Mouse (Mus musculus): ENCODE data around the gene Fbxo5.
A peak's percentile ranks its signal among the peaks of the same experiment; 100 is the strongest.

The Fbxo5 gene

DNA sequence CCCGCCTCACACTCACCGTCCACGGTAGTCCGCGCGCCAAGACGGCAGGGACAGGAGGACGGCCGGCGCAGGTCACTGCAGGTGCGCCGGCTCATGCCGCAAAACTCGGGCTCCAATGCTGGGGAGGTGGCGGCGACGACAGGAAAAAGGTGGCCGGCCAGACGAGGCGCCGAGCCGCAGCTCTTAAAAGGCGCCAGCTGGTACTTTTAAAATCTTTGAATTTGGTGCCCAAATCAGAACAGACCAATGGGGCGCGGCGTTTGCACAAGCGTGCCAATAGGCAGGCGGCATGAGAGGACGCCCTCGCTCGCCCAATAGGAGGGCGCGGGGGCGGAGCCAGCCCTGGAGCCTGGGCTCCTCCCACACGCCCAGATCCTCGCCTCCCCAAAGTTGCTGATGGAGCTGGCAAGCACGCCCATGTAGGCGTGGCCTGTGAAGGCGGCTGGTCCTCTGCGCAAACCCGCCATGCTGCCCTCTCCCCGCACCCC lies at the start of gene Fbxo5:
Fbxo5 (minus strand) TSS at position 358 of the 488 bp plus-strand sequence.
- DNase-seq (ENCODE audit: low spot score) = peak; percentile 97

DNA sequence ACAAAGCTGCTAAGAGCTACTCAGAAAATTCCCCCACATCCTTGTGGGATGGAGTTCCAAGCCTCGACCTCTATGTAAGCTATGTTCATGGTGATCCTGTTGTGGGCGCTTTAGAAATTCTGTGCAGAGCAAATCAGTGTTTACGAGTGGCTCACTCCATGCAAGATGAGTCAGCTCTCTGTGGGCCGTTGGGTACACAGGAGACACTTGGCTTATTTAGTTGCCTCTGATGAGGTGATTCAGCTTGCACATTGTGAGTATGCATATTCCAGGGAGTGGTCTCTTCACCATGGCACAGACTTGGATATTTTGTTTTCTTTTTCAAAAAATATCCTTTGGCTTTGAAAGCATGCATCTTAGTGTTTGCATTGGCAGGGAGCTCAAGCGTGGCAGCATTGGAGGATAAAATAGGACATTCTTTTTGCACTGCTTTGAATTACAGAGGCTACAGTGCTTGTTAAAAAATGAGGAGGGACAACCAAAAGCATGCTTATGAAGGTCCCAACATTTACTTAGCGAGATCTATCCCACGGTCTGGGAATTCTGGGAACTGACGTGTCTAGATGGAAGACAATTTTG lies 48.0 kb upstream of the Fbxo5 start:
- no peak for DNase-seq (ENCODE audit: low spot score)

DNA sequence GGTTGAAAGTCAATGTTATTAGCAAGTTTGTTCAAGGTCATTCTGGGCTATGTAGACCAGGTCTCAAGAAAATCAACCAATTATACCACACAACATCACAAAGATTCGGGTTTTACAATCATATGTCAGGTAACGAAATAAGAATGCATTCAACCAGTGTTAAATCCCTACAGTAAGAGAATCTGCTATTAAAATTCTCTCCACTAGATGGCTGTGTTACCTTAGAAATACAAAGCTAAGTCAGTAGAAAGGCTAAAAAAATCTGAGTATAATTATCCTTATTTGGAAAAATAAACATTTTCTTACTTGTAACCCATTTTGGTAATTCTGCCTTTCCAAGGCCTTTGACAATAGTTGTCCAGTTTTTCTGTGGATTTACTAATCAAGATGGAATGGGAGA lies 41.5 kb upstream of the Fbxo5 start:
- DNase-seq (ENCODE audit: low spot score) = no peak

DNA sequence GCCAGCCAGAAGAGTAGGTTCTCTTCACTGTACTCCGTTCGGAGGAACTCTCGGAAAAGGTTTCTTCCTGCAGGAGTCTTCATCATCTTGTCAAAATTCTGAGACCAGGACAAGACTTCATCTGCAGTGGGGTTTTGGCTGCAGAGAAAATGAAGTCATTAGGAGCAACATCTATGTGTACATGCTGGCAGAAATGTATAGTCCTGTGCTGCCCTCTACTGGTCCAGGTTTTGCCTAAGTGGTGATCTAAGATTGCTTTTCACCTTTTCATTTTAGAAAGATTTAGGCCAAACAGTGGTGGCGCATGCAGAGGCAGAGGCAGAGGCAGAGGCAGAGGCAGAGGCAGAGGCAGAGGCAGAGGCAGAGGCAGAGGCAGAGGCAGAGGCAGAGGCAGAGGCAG lies 36.0 kb upstream of the Fbxo5 start:
- peak; percentile 43 for DNase-seq (ENCODE audit: low spot score)

DNA sequence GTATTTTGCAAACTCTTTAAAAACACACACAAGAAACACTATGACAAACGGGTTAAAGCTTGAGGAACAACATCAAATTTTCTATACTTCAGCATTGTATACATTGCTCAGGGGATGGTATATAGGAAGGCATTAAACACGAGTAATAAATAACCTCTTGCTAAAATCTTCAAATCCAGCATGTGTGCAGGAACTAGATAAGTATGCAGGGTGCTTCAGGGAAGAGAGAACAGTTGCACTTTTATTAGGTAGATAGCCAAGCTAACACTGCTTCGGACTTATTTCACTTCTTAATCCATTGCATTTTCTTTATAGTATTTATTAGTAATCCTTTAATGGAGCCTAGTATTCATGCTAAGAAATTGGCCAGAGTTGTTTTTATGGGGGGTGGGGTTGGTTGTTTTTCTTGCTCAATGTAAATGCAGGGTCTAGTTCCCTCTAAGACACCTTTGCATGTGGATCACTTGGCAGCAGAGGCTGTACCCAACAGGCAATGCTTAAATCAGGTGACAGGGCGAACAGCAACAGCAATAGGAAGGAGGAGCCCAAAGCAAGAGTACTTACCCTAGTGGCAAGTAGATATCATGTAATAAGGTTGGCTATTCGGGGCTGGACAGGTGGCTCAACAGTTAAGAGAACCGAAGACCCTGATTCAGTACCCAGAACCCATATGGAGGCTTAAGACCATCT lies 21.1 kb upstream of the Fbxo5 start:
- DNase-seq (ENCODE audit: low spot score) = no peak

DNA sequence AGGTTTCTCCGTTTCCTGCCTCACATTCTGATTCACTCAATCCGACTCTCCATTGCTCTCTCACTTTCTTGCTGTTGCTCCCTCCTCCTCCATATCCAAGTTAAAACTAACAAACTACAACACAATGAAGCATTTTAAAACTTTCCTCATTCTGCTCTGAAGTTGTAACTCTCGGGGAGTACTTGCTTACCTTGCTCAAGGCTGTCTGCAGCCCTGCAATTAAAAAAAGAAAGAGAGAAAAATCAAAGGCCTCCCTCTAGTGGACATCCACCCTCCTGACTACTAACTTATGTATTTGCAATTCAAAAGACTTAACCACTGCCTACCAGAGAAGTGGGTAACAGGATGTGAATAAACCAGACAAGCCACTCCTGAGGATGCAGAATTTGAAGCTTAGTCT lies 19.4 kb upstream of the Fbxo5 start:
- DNase-seq (ENCODE audit: low spot score) = peak; percentile 37

DNA sequence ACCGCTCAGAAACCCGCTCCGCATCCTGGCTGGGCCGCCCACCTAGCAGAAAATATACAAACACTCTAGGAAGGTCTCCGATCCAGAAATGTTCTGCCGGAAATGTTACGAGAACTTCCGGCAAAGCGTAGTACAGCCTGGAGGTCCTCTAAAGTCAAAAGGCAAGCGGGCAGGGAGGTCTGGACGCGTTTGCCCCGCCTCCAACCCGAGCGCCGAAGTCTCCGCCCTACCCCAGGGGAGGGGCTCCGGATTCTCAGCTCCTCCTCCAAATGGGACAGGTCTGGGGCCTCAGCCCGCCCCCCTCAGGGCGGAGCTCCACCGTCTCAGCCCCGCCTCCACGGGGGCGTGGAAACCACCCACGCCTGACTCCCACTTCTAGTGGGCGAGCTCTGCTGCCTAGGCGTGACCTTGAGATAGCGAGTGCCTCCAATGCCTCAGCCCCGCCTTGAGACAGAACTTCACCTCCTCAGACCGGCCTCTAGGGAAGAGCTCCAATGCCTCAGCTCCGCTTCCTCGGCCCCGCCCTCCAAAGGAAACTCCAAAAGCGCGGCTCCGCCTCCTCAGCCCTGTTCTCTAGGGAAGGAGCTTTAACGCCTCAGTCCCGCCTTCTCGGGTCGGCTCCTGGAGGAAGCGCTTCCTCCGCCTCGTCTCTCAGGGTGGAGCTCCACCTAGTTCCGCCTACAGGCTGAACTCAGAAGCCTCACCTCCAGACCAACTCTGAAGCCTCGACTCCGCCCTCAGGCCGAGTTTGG lies 18.5 kb upstream of the Fbxo5 start, which contains the start of gene Mtrf1l:
Mtrf1l (minus strand) TSS at position 171 of the 752 bp plus-strand sequence.
- peak; percentile 100 for DNase-seq (ENCODE audit: low spot score)

DNA sequence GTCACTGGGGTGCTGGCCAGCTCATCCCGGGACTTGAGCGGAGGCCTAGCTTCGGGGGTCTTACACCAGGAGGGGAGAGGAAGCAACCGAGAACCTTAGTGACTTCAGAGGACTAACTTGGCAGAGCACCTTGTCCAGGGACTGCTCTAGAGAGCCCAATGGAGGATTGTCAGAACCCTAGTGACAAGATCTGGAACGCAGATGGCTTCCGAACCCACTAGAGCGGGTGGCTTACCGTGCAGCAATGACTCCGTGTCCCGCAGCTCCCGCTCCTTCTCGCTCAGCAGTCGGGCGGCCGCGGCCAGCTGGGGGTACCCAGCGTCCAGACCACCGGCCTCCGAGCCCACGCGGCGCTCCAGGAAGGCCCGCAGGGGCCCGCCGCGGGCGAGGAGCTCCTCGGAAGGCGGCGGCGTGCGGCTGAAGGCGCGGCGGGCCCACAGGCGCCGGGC lies 17.9 kb upstream of the Fbxo5 start:
- DNase-seq (ENCODE audit: low spot score) = no peak

DNA sequence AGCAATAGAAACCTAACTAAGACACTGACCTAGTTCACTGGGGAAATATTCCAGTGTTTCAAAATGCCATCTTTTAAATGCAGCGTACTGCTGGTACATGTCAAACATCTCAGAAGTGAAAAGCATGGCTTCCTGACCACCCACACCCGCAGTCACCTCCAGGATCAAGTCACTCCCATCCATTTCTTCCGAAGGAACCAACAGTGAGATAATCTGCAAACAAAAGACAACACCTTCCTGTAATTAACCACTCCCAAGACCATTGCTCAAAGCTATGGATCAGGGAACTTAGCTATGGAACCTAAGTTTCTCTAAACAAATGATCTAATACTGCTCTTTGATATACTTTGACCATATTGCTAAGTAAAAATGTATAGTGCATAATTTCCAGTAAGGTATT lies 13.4 kb upstream of the Fbxo5 start:
- no peak for DNase-seq (ENCODE audit: low spot score)

DNA sequence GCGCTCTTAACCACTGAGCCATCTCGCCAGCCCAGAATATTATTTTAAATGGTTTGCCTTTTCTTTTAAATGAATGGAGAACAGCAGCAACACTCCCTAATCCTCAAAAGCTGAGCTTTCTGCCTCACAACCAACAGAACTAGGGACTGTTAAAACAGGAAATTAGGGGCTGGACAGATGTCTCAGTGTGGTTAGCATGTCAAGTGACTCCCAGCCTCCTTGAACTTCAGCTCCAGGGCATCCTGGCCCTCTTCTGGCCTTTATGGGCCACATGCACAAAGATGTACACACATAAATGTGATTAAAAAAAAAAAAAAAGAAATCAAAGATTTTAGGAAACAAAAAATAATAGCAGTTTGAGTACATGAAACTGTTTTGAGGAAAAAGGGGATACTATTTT lies 10.6 kb upstream of the Fbxo5 start:
- DNase-seq (ENCODE audit: low spot score) = no peak

DNA sequence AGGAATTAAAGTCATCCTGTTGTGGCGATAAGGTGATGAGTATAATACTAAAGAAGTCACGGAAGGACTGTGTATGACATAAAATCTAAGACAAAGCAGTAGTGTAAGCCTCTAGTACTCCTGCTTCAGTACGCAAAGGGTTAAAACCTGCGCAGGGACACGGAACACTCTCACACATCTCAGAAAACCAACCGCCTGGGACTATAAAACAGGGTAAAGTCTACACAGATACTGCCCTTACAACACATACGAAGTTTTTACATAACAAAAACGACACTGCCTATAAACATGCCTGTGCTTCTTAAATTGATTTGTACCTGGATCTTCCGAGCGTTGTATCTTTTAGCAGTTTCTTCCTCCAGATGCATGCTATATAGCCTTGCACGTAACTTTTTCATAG lies 8.3 kb upstream of the Fbxo5 start:
- no peak for DNase-seq (ENCODE audit: low spot score)

DNA sequence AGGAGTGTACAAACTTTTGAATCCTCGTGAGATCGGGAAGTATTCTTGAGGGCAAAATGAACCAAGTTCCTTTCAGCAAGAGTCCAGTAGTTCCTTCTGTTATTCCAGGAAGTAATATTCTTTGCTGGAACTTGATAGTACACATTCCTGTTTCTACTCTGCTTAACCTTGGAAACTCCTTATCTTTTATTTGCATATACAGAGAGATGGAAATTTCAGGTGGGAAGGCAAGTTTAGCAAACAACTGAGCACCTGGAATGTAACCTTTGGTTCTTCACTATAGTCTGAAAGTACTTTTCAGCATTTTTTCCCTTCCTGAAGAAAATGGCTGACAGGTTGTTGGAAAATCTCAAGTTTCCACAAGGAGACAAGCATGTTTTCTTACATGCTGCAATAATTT lies 2.3 kb upstream of the Fbxo5 start:
- DNase-seq (ENCODE audit: low spot score) = no peak

DNA sequence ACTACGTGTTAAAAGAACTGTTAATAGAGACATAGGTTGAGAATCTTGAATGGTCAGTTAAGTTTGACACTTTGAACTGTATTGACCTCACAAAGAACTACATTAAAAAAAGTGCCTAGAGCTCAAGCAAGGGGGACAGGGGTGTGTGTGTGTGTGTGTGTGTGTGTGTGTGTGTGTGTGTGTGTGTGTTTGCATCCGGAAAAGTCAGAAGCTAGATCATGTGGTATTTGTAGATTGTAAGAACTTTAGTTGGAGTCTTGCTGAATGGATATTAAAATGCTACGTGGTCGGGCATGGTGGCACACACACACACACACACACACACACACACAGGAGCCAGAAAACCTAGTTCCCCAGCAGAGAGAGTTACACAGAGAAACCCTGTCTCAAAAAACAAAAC lies 1.6 kb upstream of the Fbxo5 start:
- DNase-seq (ENCODE audit: low spot score) = no peak

DNA sequence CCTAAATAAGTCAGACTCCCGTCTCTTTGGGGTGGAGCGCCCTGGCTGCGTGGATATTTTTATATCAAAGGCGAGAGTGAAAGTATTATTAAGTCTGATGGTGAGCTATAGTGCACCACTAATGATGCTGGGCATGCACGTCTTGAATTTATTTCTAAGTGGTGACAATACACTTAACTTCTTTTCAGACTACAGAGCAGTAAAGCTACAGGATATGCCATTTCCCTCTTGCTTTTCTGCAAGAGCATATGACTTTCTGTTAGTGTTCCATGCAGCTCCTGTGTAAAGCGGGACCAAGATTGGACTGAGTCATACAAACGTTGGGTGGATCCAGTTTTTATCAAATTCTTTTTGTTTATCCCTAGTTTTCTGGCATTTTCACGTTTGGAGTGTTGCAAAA lies 1.0 kb upstream of the Fbxo5 start:
- DNase-seq (ENCODE audit: low spot score) = peak; percentile 22

DNA sequence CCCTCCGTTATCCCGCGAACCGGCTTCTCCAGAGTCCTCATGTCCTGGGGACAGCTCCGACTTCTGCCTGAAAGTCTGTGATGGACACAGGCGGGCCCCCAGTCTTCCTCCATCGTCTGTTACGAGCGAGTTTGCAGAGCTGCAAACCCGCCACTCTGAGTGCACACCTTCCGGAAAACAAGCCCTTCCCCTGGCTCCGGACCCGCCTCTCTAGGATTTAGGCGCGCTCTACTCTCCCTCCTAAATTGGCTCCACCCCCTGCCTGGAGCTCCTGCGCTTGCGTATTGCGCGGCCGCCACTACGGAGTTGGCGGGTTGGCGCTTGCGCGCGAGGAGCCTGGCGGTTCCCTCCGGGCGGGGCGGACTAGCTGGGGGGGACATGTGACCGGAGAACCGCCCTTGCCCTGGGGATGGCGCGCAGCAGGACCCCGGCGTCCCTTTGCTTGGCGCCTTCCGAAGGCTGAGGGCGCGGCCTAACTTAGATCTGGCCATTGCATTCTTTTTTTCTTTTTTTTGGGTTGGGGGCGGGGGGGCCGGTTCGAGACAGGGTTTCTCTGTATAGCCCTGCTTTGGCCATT lies 419 bp upstream of the Fbxo5 start:
- peak; percentile 94 for DNase-seq (ENCODE audit: low spot score)

DNA sequence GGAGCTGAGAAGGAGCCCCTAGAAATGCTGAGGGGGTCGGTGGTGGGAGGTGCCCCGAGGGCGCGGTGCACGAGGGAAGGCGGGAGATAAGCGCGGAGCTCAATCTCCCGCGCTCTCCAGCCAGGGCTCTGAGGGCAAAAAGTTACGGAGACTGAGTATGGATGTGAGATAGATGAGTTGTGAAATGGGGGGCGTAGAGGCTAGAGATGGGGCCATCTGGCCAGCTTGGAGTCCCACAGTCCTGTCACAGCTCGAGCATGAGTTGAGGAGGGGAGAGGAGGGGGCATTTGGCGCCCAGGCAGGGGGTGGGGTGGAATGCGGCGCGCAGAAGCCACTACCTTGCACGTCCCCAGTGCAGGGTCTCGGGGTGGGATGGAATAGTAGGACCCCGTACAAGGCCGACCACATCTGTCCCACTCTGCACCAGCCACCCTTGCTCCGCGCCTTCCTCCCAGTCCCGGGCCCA lies 676 bp downstream of the Fbxo5 start:
- DNase-seq (ENCODE audit: low spot score) = peak; percentile 42

DNA sequence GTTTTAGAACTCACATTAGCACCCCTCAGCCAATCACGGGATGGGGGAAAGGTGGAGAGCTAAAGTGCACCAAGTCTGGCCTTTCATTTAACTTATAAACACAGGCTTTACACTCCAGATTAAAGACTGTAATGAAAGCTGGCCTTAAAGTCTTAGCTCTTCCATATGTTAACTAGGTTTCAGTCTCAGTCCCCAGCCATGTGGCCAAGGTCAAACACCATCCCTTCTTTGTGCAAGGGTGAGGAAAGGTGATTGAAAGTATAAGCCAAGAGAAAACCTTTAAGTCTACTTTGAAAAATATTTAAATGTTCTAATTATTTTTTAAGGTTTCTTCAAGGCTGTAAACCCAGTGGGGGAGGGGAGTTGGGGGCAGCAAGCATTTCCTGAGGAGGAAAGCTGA lies 1.7 kb downstream of the Fbxo5 start:
- no peak for DNase-seq (ENCODE audit: low spot score)

DNA sequence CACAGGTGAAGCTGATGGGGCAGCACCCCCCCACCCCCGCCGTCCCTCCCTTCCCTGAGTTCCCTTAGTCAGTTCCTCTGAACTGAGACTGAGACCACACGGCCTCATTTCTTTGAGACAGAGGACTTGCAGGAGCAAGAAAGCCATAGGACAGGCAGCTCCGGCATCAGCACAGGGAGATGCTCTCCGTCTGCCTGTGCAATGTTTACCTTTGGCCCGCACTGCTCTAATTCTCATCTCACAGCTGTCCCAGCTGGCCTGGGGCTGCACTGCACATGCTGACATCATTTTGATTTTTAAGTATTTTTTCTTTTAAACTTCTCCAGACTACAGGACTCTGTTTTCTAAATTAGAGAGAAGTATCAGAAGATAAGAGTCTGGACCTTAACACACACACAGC lies 2.5 kb downstream of the Fbxo5 start:
- no peak for DNase-seq (ENCODE audit: low spot score)

DNA sequence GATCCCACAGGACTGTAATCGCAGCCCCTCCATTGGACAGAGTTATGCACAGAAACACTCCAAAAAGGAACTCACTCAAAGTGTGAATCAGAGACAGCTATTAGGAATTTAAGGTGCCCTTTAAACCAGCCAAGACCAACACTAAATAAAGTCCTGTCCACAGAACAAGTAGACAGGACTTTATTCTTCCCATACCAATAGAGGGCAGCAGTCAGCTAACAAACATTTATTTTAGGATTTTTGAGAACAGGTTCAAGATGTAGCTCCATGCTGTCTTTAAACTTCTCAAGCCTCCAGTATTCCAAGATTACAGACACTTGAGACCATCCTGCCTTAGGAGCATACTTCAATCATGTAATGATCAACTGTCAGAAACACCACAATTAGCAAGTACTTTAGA lies 4.9 kb downstream of the Fbxo5 start:
- DNase-seq (ENCODE audit: low spot score) = no peak

DNA sequence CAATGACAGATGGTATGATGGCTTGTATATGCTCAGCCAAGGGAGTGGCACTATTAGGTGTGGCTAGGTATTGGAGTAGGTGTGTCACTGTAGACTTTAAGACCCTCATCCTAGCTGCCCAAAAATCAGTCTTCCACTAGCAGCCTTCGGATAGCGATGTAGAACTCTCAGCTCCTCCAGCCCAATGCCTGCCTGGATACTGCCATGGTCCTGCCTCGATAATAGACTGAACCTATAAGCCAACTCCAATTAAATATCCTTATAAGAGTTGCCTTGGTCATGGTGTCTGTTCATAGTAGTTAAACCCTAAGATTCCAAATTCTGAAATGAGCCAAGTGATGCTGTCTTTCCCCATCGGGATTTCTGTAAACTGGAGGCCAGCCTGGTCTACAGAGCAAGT lies 7.3 kb downstream of the Fbxo5 start:
- DNase-seq (ENCODE audit: low spot score) = no peak

DNA sequence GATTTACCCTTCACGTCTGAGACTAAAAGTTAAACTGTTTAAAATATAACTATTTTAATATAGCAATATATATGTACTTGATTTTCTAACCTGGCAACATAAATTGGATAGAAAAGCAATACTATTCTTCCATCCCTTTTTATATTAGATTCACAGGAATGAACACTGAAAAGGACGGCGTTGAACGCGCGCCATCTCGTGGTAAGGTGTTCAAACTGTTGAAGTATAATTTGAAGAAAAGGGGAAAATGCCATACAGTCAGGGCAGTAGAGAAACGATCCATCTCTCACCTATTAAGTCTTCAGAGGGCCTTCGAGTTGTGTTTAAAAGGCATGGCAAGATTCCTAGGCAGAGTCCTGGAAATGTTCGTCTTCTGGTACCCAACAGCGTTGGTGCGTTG lies 14.7 kb downstream of the Fbxo5 start:
- no peak for DNase-seq (ENCODE audit: low spot score)

DNA sequence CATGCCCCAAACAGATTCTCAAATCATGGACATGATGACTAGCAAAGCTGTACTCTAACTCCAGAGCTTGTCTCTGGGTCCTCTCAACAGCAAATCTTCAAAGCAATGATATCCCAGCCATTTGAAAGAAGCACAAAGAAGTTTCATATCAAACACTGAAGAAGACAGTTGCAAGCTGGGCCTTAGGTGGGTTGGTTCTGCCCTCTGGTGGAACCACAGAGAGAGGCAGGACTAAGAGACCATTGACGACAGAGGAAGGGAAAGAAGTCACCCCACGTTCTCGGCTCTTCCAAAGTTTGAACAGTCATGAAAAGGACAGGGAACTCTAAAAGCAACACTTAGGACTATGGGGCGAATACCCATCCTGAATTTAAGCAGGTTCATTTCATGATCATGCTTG lies 18.5 kb downstream of the Fbxo5 start:
- no peak for DNase-seq (ENCODE audit: low spot score)

All from spleen, adult 12 weeks (tissue).